Mouse (Mus musculus): Measurements from ENCODE around the gene Tango6. TPM values are rescaled to one million over a fixed set of nuclear protein-coding genes. Genes with fewer than 3 reads are reported as not detected.

The Tango6 gene
- polyA plus RNA-seq, 1 experiment: 6.9 TPM

DNA sequence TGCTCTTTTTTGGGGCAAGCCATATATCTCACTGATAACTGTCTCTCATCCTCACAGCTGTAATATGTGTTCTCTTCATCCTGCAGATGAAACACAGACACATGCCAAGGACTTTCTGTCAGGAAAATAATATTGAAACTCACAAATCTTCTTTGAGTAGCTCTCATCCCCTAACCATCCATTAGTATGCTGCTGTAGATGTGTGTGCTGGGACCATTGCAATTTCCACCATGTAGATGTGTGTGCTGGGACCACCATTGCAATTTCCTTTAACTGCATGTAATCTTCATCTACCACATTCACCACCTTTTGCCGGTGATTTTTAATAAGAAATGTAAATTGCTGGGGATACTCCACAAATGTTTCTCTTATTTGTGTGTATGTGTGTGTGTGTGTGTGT, 60.5 kb downstream of the Tango6 start:
- H3K4me3 ChIP-seq: no peak overlapping the region
- peaks cover 15% of the 10 kb centered on the region for H3K36me3 ChIP-seq (ENCODE audit: control insufficient read depth, insufficient read depth)
- no peaks in the 10 kb centered on the region for H3K27me3 ChIP-seq (ENCODE audit: control insufficient read depth, insufficient read depth, insufficient read length)
- no peaks in the 10 kb centered on the region for H3K79me2 ChIP-seq (ENCODE audit: control insufficient read depth, insufficient read depth)
- TF ChIP-seq REST (IDR thresholded peaks at IDR 0.05; ENCODE audit: insufficient read depth, insufficient read length) (no peak), POLR2A (IDR thresholded peaks at IDR 0.05; ENCODE audit: insufficient read length, low read depth) (no peak), CEBPB (IDR thresholded peaks at IDR 0.05; ENCODE audit: insufficient read depth, poor library complexity, severe bottlenecking) (no peak), MAX (IDR thresholded peaks at IDR 0.05; ENCODE audit: low read depth) (no peak), TCF12 (IDR thresholded peaks at IDR 0.05; ENCODE audit: insufficient read depth, poor library complexity, severe bottlenecking) (no peak), TCF3 (IDR thresholded peaks at IDR 0.05; ENCODE audit: insufficient read length, low read depth) (no peak), USF1 (IDR thresholded peaks at IDR 0.05; ENCODE audit: low read depth) (no peak), SRF (IDR thresholded peaks at IDR 0.05; ENCODE audit: control insufficient read depth, insufficient read length, low read depth) (no peak), POLR2AphosphoS2 (IDR thresholded peaks at IDR 0.05; ENCODE audit: insufficient read length, low read depth) (no peak), MYOD1 (IDR thresholded peaks at IDR 0.05; ENCODE audit: control insufficient read depth in 1 of 3, insufficient read length in 2 of 3, low read depth in 2 of 3) (no peak), E2F4 (IDR thresholded peaks at IDR 0.05; ENCODE audit: insufficient read depth) (no peak), MYOG (IDR thresholded peaks at IDR 0.05; ENCODE audit: control insufficient read depth in 1 of 3, insufficient read depth in 1 of 3, insufficient read length in 2 of 3, low read depth in 2 of 3) (no peak)
- no peak overlapping the region for H3ac ChIP-seq (ENCODE audit: control insufficient read depth, insufficient read length)
- no peak overlapping the region for H3K4me2 ChIP-seq (ENCODE audit: low read depth)

DNA sequence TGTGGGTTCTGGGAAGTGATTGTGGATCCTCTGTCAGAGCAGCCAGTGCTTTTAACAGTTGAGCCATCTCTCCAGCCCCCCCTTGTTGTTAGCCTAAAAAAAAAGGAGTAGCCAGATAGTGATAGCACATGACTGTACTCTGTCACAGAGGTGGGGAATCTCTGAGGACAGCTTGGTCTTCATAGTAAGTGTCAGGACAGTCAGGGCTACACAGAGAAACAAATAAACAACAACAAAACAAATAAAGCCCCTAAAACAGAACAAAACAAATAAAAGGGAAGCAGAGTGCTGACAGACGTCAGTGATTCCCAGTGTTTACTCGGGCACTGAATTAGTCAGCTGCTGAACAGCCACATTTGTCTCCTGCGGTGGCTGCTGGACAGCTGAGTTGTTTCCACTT, 70.6 kb downstream of the Tango6 start:
- Histone ChIP-seq H3K4me2 (ENCODE audit: low read depth) (no peak overlapping the region), H3K27me3 (ENCODE audit: control insufficient read depth, insufficient read depth, insufficient read length) (no peaks in the 10 kb centered on the region), H3ac (ENCODE audit: control insufficient read depth, insufficient read length) (no peak overlapping the region), H3K36me3 (ENCODE audit: control insufficient read depth, insufficient read depth) (no peaks in the 10 kb centered on the region), H3K79me2 (ENCODE audit: control insufficient read depth, insufficient read depth) (no peaks in the 10 kb centered on the region), H3K4me3 (no peak overlapping the region)
- TF ChIP-seq TCF3 (IDR thresholded peaks at IDR 0.05; ENCODE audit: insufficient read length, low read depth): no peak
- TF ChIP-seq REST (IDR thresholded peaks at IDR 0.05; ENCODE audit: insufficient read depth, insufficient read length): no peak
- no peak for TF ChIP-seq USF1 (IDR thresholded peaks at IDR 0.05; ENCODE audit: low read depth)
- TF ChIP-seq MYOD1 (IDR thresholded peaks at IDR 0.05; ENCODE audit: control insufficient read depth in 1 of 3, insufficient read length in 2 of 3, low read depth in 2 of 3): no peak
- TF ChIP-seq POLR2A (IDR thresholded peaks at IDR 0.05; ENCODE audit: insufficient read length, low read depth): no peak
- no peak for TF ChIP-seq SRF (IDR thresholded peaks at IDR 0.05; ENCODE audit: control insufficient read depth, insufficient read length, low read depth)
- TF ChIP-seq MAX (IDR thresholded peaks at IDR 0.05; ENCODE audit: low read depth): no peak
- TF ChIP-seq POLR2AphosphoS2 (IDR thresholded peaks at IDR 0.05; ENCODE audit: insufficient read length, low read depth): no peak
- no peak for TF ChIP-seq CEBPB (IDR thresholded peaks at IDR 0.05; ENCODE audit: insufficient read depth, poor library complexity, severe bottlenecking)
- TF ChIP-seq E2F4 (IDR thresholded peaks at IDR 0.05; ENCODE audit: insufficient read depth): no peak
- no peak for TF ChIP-seq MYOG (IDR thresholded peaks at IDR 0.05; ENCODE audit: control insufficient read depth in 1 of 3, insufficient read depth in 1 of 3, insufficient read length in 2 of 3, low read depth in 2 of 3)
- no peak for TF ChIP-seq TCF12 (IDR thresholded peaks at IDR 0.05; ENCODE audit: insufficient read depth, poor library complexity, severe bottlenecking)

DNA sequence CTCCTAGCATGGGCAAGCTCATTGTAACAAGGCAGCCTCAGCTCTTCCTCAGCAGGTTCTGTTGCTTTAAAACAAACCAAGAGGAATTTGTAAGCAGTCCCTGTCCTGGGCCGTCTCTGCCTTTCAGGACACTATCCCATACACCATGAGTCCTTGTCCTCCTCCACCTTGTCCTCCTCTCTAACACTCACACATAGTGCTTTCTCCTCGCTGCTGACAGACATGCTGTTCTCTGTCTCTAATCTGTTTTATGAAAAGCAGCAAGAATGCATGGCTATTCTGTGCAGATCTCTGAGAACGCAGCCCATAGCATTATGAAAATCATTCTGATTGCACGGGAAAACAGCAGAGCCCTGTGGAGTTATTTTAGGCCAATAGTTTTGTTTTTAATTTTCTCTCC, 78.4 kb downstream of the Tango6 start:
- Histone ChIP-seq H3K4me2 (ENCODE audit: low read depth) (no peak overlapping the region), H3K79me2 (ENCODE audit: control insufficient read depth, insufficient read depth) (no peaks in the 10 kb centered on the region), H3K4me3 (no peak overlapping the region), H3K27me3 (ENCODE audit: control insufficient read depth, insufficient read depth, insufficient read length) (no peaks in the 10 kb centered on the region), H3K36me3 (ENCODE audit: control insufficient read depth, insufficient read depth) (no peaks in the 10 kb centered on the region), H3ac (ENCODE audit: control insufficient read depth, insufficient read length) (no peak overlapping the region)
- TF ChIP-seq REST (IDR thresholded peaks at IDR 0.05; ENCODE audit: insufficient read depth, insufficient read length) (no peak), POLR2AphosphoS2 (IDR thresholded peaks at IDR 0.05; ENCODE audit: insufficient read length, low read depth) (no peak), E2F4 (IDR thresholded peaks at IDR 0.05; ENCODE audit: insufficient read depth) (no peak), MAX (IDR thresholded peaks at IDR 0.05; ENCODE audit: low read depth) (no peak), TCF12 (IDR thresholded peaks at IDR 0.05; ENCODE audit: insufficient read depth, poor library complexity, severe bottlenecking) (no peak), TCF3 (IDR thresholded peaks at IDR 0.05; ENCODE audit: insufficient read length, low read depth) (no peak), MYOD1 (IDR thresholded peaks at IDR 0.05; ENCODE audit: control insufficient read depth in 1 of 3, insufficient read length in 2 of 3, low read depth in 2 of 3) (no peak), SRF (IDR thresholded peaks at IDR 0.05; ENCODE audit: control insufficient read depth, insufficient read length, low read depth) (no peak), CEBPB (IDR thresholded peaks at IDR 0.05; ENCODE audit: insufficient read depth, poor library complexity, severe bottlenecking) (no peak), POLR2A (IDR thresholded peaks at IDR 0.05; ENCODE audit: insufficient read length, low read depth) (no peak), MYOG (IDR thresholded peaks at IDR 0.05; ENCODE audit: control insufficient read depth in 1 of 3, insufficient read depth in 1 of 3, insufficient read length in 2 of 3, low read depth in 2 of 3) (no peak), USF1 (IDR thresholded peaks at IDR 0.05; ENCODE audit: low read depth) (no peak)

DNA sequence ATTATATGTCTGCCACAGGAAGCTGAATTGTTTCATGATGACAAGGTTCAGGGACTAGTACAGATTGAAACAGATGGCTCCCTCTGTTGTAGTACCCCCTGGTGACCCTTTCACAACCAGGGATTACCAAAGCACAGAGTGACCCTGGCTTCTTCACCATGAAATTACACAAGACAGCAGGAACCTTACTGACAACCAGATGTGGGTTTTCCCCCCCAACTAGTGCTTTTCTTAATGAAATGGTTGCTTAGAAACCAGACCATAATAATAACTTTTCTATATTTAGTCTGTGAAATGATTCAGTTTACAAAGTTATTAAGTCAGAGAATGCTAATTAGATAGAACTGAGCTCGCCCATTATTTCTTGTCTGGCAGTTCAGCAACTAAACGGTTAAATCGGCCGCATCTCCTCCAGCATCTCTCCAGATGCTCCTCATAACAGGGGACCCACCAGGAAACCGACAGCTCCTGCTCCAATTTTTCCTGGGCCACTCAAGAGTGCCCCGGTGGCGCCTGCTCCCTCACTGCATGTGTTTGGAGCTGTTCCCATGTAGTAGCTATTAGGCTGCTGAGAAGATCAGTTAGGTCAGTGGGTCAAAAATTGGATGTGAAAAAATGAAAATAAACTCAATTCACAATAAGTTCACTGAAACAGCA, 79.1 kb downstream of the Tango6 start:
- TF ChIP-seq TCF12 (IDR thresholded peaks at IDR 0.05; ENCODE audit: insufficient read depth, poor library complexity, severe bottlenecking): no peak
- no peak for TF ChIP-seq SRF (IDR thresholded peaks at IDR 0.05; ENCODE audit: control insufficient read depth, insufficient read length, low read depth)
- no peak for TF ChIP-seq MYOG (IDR thresholded peaks at IDR 0.05; ENCODE audit: control insufficient read depth in 1 of 3, insufficient read depth in 1 of 3, insufficient read length in 2 of 3, low read depth in 2 of 3)
- TF ChIP-seq POLR2AphosphoS2 (IDR thresholded peaks at IDR 0.05; ENCODE audit: insufficient read length, low read depth): no peak
- no peak for TF ChIP-seq CEBPB (IDR thresholded peaks at IDR 0.05; ENCODE audit: insufficient read depth, poor library complexity, severe bottlenecking)
- no peak for TF ChIP-seq USF1 (IDR thresholded peaks at IDR 0.05; ENCODE audit: low read depth)
- TF ChIP-seq MYOD1 (IDR thresholded peaks at IDR 0.05; ENCODE audit: control insufficient read depth in 1 of 3, insufficient read length in 2 of 3, low read depth in 2 of 3): no peak
- TF ChIP-seq E2F4 (IDR thresholded peaks at IDR 0.05; ENCODE audit: insufficient read depth): no peak
- no peak for TF ChIP-seq MAX (IDR thresholded peaks at IDR 0.05; ENCODE audit: low read depth)
- TF ChIP-seq TCF3 (IDR thresholded peaks at IDR 0.05; ENCODE audit: insufficient read length, low read depth): no peak
- no peak for TF ChIP-seq REST (IDR thresholded peaks at IDR 0.05; ENCODE audit: insufficient read depth, insufficient read length)
- TF ChIP-seq POLR2A (IDR thresholded peaks at IDR 0.05; ENCODE audit: insufficient read length, low read depth): no peak
- no peaks in the 10 kb centered on the region for H3K27me3 ChIP-seq (ENCODE audit: control insufficient read depth, insufficient read depth, insufficient read length)
- H3ac ChIP-seq (ENCODE audit: control insufficient read depth, insufficient read length): no peak overlapping the region
- H3K36me3 ChIP-seq (ENCODE audit: control insufficient read depth, insufficient read depth): no peaks in the 10 kb centered on the region
- H3K79me2 ChIP-seq (ENCODE audit: control insufficient read depth, insufficient read depth): no peaks in the 10 kb centered on the region
- no peak overlapping the region for H3K4me3 ChIP-seq
- H3K4me2 ChIP-seq (ENCODE audit: low read depth): no peak overlapping the region
